In genomic region chr7:35584068-35584785, GRCm38 (mm10) we compare ENCODE assay signal across 9 mouse cellular contexts. TPM values are rescaled to one million over a fixed set of nuclear protein-coding genes. Genes with fewer than 3 reads are reported as not detected.
A peak's percentile ranks its signal among the peaks of the same experiment; 100 is the strongest.
DNase-seq lines count a peak whose midpoint lies in the region; ATAC-seq and TF ChIP-seq lines count a peak whose summit lies in the region.
"Had no signal": no experiment of that assay in that cellular context is flagged by ENCODE, and none has a peak within 500 bp of the region (broad histone marks: within the 10 kb centered on the region; RNA-seq: fewer than 3 reads in every experiment).

No protein-coding gene starts in this region.

- DNase-seq in gastrocnemius, adult 2 months, result no peak
- no peak for DNase-seq in gastrocnemius, adult 8-10 months (ENCODE audit: low spot score in 2 of 2)
- peak; percentile 6 to 40 for DNase-seq in B cell, adult 2 months
- DNase-seq in cerebellum, adult 18-20 months, result no peak
- no peak for DNase-seq in retina, postnatal 1 day

- no peak for ATAC-seq in forebrain, embryonic 16.5 days
- no peak for ATAC-seq in liver, embryonic 15.5 days (ENCODE audit: insufficient read depth)
- ATAC-seq in CD4-positive, CD25-positive, alpha-beta regulatory T cell, adult 4 months, result no peak

- no peak overlapping the region for H3K27ac ChIP-seq in gastrocnemius, adult 2 months
- H3K27ac ChIP-seq in forebrain, embryonic 16.5 days (ENCODE audit: low read length), result no peak overlapping the region
- no peak overlapping the region for H3K27ac ChIP-seq in liver, embryonic 15.5 days (replicated peaks)

- no peak for TF ChIP-seq CTCF in gastrocnemius, adult 2 months (IDR thresholded peaks at IDR 0.05)

- 3% methylated on average over 36 of the region's 36 CpGs for WGBS in forebrain, embryonic 16.5 days
- 5% methylated on average over 36 of the region's 36 CpGs for WGBS in liver, embryonic 15.5 days (ENCODE audit: insufficient replicate concordance)

- H3K9me3 ChIP-seq in forebrain, embryonic 16.5 days (ENCODE audit: control insufficient read depth, low read length), result no peaks in the 10 kb centered on the region
- H3K9me3 ChIP-seq in liver, embryonic 15.5 days (replicated peaks), result no peaks in the 10 kb centered on the region

- no peaks in the 10 kb centered on the region for H3K36me3 ChIP-seq in forebrain, embryonic 16.5 days (ENCODE audit: control insufficient read depth, insufficient read depth)
- no peaks in the 10 kb centered on the region for H3K36me3 ChIP-seq in liver, embryonic 15.5 days (replicated peaks)

- H3K27me3 ChIP-seq in forebrain, embryonic 16.5 days (replicated peaks; ENCODE audit: control insufficient read depth, insufficient read depth, low read length), result peaks cover 28% of the 10 kb centered on the region
- peaks cover 55% of the 10 kb centered on the region for H3K27me3 ChIP-seq in liver, embryonic 15.5 days

- H3K4me2 ChIP-seq in forebrain, embryonic 16.5 days (ENCODE audit: low read length), result peak overlapping the region; percentile 99
- peak overlapping the region; percentile 97 for H3K4me2 ChIP-seq in liver, embryonic 15.5 days

- intact Hi-C loops in gastrocnemius, adult 2 months (cut with DNase I), result loop anchor here (5.0 kb wide), 1 partner anchor 53 kb away; no protein-coding TSS in a partner anchor

- peak overlapping the region; percentile 51 for H3K9ac ChIP-seq in forebrain, embryonic 16.5 days (replicated peaks; ENCODE audit: low read depth, low read length)
- H3K9ac ChIP-seq in liver, embryonic 15.5 days, result peak overlapping the region; percentile 85; the same call in 1 of the 2 replicates

- peak overlapping the region; percentile 76 for H3K4me3 ChIP-seq in gastrocnemius, adult 2 months
- H3K4me3 ChIP-seq in forebrain, embryonic 16.5 days (replicated peaks; ENCODE audit: low read length), result peak overlapping the region; percentile 77
- peak overlapping the region; percentile 94 for H3K4me3 ChIP-seq in liver, embryonic 15.5 days (replicated peaks)

- H3K4me1 ChIP-seq in forebrain, embryonic 16.5 days (replicated peaks; ENCODE audit: control insufficient read depth, insufficient read depth, low read length), result peaks cover 33% of the 10 kb centered on the region
- H3K4me1 ChIP-seq in liver, embryonic 15.5 days (replicated peaks), result peaks cover 55% of the 10 kb centered on the region

RNA-seq across cellular contexts. Expression of gene Rgs9bp, which starts 1.2 kb away (rescaled TPM):
- total RNA-seq in gastrocnemius, adult 2 months (2021), result under 1 TPM in 1 of 2 experiments, not detected in 1; 0.06 TPM
- under 1 TPM in 2 of 4 experiments, not detected in 2; 0.04 to 0.10 TPM for total RNA-seq in gastrocnemius, adult 8-10 months (2022)
- 0.11 and 0.22 TPM in 2 replicates for polyA plus RNA-seq in forebrain, embryonic 16.5 days (2015; fragmentation: Nextera tagmentation; extraction: Ambion mirVana)
- polyA plus RNA-seq in liver, embryonic 15.5 days (2015; fragmentation: Nextera tagmentation; extraction: Ambion mirVana), result 0.03 TPM in 2 replicates
- not detected for polyA plus RNA-seq in CD4-positive, CD25-positive, alpha-beta regulatory T cell, adult 4 months (2017; shearing (Covaris generic))

RNA-seq across cellular contexts. Expression of gene Ankrd27, which starts 1.8 kb away (rescaled TPM):
- total RNA-seq in gastrocnemius, adult 2 months (2021), result 10 to 100 TPM; 11.0 to 11.5 TPM
- 10 to 100 TPM in 3 of 4 experiments, 1 to 10 TPM in 1; 9.6 to 12.4 (median 10.4) TPM for total RNA-seq in gastrocnemius, adult 8-10 months (2022)
- polyA plus RNA-seq in forebrain, embryonic 16.5 days (2015; fragmentation: Nextera tagmentation; extraction: Ambion mirVana), result 35.7 and 38.9 TPM in 2 replicates
- 20.7 and 22.6 TPM in 2 replicates for polyA plus RNA-seq in liver, embryonic 15.5 days (2015; fragmentation: Nextera tagmentation; extraction: Ambion mirVana)
- 10 to 100 TPM; 52.8 to 73.2 TPM for polyA plus RNA-seq in CD4-positive, CD25-positive, alpha-beta regulatory T cell, adult 4 months (2017; shearing (Covaris generic))

RNA-seq across cellular contexts. Expression of gene Nudt19, which starts 28.1 kb away (rescaled TPM):
- 10 to 100 TPM; 51.9 to 52.4 TPM for total RNA-seq in gastrocnemius, adult 2 months (2021)
- total RNA-seq in gastrocnemius, adult 8-10 months (2022), result 10 to 100 TPM; 49.2 to 61.5 (median 56.2) TPM
- polyA plus RNA-seq in forebrain, embryonic 16.5 days (2015; fragmentation: Nextera tagmentation; extraction: Ambion mirVana), result 111 and 123 TPM in 2 replicates
- polyA plus RNA-seq in liver, embryonic 15.5 days (2015; fragmentation: Nextera tagmentation; extraction: Ambion mirVana), result 67.2 and 69.0 TPM in 2 replicates
- polyA plus RNA-seq in CD4-positive, CD25-positive, alpha-beta regulatory T cell, adult 4 months (2017; shearing (Covaris generic)), result 10 to 100 TPM; 42.0 to 46.8 TPM

RNA-seq across cellular contexts. Expression of gene Tdrd12, which starts 46.7 kb away (rescaled TPM):
- not detected for total RNA-seq in gastrocnemius, adult 2 months (2021)
- not detected for total RNA-seq in gastrocnemius, adult 8-10 months (2022)
- polyA plus RNA-seq in forebrain, embryonic 16.5 days (2015; fragmentation: Nextera tagmentation; extraction: Ambion mirVana), result 0.60 and 0.84 TPM in 2 replicates
- 0.20 TPM in 1 of 2 replicates, not detected in the other for polyA plus RNA-seq in liver, embryonic 15.5 days (2015; fragmentation: Nextera tagmentation; extraction: Ambion mirVana)
- polyA plus RNA-seq in CD4-positive, CD25-positive, alpha-beta regulatory T cell, adult 4 months (2017; shearing (Covaris generic)), result not detected
- polyA plus RNA-seq: C2C12 had no signal

Comparison
In these comparisons a context has a peak if more than half of its experiments do, and no peak if none do; other contexts are left out.
1. DNase-seq: peak in B cell, adult 2 months (2 of 2); none in gastrocnemius, adult 2 months (single experiment), gastrocnemius, adult 8-10 months (0 of 2), cerebellum, adult 18-20 months (0 of 2) and retina, postnatal 1 day (single experiment).
2. Peak in every context shown above with its lines, with median percentiles within 50 percentile points of each other: H3K4me3 ChIP-seq.